Mouse (Mus musculus): ENCODE results near the gene 9130213A22Rik.
A peak's percentile ranks its signal among the peaks of the same experiment; 100 is the strongest.

The 9130213A22Rik gene

DNA sequence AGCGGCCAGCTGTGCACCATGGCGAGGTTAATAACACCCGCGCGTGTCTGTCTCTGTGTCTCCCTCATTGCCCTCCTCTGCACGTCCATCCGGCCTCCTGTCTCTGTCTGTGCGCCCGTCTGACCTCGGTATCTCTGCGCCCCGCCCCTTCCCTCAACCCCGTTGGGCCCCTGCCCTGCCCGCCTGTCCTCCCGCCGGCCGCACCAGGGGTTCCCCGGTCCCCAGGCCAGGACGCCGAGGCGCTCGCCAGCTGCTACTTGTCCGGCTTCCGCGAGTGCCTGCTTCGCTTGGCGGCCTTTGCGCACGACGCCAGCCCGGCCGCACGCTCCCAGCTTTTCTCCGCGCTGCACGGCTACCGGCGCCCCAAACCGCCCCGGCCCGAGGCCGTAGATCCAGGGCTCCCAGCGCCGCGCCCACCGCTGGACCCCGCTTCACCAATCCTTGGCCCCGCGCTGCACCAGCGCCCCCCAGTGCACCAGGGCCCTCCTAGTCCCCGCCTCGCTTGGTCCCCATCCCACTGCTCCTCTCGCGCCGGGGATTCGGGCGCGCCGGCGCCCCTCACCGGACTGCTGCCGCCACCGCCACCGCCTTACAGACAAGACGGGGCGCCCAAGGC is at the start of gene 9130213A22Rik:
9130213A22Rik (minus strand) TSS at position 254 of the 616 bp plus-strand sequence.
- DNase-seq (ENCODE audit: low spot score) = peak; percentile 85

DNA sequence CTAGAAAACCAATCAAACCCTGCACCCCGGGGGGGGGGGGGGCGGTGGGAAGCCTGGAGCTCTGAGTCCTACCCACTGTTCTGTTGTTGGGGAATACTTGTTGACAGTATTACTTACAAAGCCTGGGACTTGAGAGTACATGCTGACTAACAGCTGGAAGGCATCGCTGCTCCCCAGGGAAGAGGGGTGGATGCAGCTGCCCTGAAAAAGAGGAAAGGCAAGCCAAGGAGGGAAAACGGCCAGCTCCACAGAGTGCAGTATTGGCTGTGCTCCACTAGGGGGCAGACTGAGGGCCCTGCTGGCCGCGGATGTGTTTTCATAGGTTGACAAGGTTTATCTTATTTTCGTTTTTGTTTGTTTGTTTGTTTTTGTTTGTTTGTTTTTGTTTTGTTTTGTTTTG is 49.2 kb upstream of the 9130213A22Rik start:
- DNase-seq (ENCODE audit: low spot score) = peak; percentile 28

DNA sequence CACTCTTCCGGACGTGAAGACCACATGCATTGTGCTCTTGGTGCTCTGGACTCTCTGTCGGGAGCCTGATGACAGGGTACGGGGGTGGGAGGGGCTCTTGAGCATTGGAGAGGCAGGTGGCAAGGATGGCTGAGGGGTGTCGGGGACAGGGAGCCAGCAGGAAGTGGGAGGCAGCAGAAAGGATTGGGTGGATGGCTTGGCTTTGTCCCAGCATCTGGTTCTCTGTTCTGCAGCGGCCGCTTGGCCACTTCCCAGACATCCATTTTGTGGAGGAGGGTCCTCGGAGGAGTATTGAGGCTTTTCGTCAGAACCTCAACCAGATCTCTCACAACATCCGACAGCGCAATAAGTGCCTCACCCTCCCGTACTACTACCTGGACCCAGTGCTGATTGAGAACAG is 46.9 kb upstream of the 9130213A22Rik start:
- no peak for DNase-seq (ENCODE audit: low spot score)

DNA sequence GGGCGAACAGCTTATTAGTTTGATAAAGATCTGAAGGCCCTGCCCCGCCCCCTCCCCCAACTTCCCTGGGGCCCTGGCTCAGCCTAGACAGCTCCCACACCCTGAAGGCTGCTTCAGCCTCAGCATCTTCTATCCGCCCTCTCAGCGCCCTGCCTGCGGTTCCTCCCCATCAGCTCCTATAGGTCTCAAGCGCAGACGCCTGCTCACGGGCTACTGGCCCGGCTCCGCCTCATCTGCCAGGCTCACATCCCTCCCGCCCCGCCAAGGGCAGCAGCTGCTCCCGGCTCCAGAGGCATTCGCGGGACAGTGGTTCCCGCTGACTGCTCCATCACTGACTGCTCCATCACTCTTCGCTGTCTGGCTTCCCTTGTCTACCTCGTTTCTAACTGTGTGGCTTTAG is 34.4 kb upstream of the 9130213A22Rik start, which contains the start of gene Alox12b:
Alox12b (plus strand) TSS at position 190 of the 400 bp plus-strand sequence.
- peak; percentile 55 for DNase-seq (ENCODE audit: low spot score)

DNA sequence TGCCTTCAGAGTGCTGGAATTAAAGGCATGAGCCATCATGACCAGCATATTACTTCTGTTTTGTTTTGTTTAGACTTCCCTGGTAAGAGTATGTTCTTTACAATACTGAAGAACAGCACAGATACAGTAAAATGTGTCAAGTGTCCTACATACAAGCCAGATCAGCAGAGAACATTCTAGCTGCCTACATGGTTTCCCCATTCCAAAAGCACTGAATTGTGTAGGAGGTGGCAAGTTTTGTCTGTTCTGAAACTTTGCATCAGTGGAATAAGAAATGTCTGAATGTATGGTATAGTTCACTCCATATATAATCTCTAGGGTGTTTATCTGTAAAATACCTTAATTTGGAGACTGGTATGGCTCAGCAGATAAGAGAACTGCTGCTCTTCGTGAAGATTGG is 33.0 kb upstream of the 9130213A22Rik start:
- no peak for DNase-seq (ENCODE audit: low spot score)

DNA sequence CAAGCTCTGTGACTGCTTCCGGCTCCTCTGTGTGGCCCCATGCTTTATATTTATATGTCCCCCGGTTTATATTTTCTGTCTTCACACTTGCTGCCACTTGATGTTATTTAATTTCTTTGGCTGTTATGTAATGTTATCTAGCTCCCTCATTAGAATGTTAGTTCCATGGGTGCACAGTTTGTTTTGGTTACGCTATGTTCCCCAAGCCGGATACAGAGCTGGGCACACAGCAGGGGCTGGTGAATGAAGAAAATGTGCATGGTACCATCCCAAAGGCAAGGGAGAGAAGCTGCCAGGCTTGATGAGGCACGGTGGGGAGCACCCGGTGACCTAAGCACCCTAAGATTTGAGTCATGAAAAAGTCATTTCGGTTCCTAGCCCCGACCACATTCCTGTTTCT is 31.4 kb upstream of the 9130213A22Rik start:
- no peak for DNase-seq (ENCODE audit: low spot score)

DNA sequence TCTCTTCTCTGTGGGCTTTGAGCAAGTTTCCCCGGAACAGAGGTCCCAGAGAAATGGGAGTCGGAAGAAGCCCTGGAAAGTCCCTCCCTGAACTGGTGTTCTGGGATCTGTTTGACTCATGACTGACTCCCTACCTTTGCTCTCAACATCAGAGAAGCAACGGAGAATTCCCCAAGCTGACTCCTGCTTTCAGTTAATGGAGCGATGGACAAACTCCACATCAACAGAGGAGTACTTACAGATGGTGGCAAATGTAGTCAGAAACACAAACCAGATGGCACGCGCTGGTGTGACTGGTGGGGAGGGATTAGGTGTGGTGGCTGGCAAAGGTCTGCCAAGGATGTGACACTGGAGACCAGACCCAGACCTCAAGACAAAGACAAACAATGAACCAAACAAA is 28.6 kb upstream of the 9130213A22Rik start:
- DNase-seq (ENCODE audit: low spot score) = peak; percentile 54

DNA sequence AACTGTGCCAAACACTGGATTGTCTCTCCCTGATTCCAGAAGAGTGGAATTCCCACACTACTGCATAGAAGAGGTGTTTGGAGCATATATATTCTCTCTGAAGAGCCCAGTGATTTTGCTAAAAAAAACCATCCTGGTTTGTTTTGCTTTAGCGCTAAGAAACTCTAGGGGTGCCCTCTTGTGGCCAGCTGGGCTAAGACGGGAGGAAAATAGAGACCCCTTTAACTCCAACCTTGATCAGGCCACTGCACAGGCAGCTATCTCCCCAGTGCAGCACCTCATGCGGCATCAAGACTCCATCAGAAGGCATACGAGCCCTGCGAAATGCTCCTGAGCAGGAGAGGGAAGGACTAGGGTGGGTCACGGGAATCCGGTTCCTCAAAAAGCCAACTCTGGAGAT is 28.1 kb upstream of the 9130213A22Rik start:
- peak; percentile 67 for DNase-seq (ENCODE audit: low spot score)

DNA sequence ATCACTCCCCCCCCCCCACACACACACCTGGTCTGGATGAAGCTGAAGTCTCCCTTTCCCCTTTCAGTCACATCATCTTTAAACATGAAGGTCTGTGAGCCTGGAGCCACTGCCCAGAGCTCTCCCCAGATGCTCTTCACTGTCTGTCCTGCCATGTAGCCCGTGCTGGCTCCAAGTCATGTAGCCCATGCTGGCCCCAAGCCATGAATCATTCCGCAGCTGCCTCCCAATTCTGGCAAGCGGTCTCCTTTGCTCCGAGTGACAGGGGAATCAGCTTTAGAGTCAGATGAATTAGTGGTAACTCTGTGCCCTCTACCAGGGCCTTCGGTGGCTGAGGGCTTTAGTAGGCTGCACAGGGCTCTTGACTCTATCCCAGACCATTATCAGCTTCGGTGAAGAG is 27.3 kb upstream of the 9130213A22Rik start:
- DNase-seq (ENCODE audit: low spot score) = no peak

DNA sequence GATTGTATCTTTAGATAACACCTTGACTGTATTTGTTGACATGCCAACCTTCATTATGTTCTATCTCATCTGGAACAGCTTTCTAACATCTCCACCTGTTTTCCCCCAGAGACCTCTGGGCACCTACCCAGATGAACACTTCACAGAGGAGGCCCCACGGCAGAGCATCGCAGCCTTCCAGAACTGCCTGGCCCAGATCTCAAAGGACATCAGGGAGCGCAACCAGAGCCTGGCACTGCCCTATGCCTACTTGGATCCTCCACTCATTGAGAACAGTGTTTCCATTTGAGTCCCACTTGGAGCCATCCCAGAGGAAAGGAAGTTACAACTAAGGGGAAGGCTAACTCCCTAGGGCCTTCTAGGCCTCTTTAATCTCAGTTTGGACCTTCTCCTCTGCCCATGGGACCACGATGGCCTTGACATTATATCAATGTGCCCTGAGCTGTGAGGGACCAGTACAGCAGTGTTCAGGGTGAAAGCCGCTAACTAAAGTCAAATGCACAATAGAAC is 26.1 kb upstream of the 9130213A22Rik start:
- no peak for DNase-seq (ENCODE audit: low spot score)

DNA sequence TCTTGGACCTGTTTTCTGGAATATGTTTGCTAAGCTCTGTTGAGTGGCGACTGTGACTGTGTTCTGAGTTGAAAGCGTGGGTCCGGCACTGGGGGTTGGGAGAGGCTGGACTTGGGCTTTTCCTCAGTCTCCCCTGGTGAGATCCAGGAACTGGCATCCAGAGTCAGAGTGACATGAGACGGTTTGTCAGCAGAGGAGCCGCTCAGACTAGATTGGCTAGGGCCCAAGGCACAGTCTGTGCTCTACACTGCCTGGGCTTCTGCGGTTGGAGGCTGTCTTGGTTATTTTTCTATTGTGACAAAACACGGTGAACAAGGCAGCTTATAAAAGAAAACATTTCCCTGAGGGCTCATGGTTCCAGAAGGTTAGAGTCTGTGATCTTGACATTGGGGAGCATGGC is 25.2 kb upstream of the 9130213A22Rik start:
- no peak for DNase-seq (ENCODE audit: low spot score)

DNA sequence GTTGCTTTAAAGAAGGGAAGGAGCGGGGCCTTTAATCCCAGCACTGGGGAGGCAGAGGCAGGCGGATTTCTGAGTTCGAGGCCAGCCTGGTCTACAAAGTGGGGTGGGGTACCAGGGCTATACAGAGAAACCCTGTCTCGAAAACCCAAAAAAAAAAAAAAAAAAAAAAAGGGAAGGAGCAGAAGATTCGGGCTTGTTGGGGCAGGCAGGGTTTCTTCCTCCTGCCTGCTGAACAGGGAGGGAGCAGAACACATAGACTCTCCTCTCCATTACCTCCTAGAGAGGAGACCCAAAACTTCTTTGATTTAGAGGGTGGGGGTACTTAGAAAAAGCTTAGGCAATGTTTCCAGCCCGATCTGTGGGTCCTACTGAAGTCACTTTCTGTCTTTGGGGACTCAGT is 13.0 kb upstream of the 9130213A22Rik start:
- no peak for DNase-seq (ENCODE audit: low spot score)

DNA sequence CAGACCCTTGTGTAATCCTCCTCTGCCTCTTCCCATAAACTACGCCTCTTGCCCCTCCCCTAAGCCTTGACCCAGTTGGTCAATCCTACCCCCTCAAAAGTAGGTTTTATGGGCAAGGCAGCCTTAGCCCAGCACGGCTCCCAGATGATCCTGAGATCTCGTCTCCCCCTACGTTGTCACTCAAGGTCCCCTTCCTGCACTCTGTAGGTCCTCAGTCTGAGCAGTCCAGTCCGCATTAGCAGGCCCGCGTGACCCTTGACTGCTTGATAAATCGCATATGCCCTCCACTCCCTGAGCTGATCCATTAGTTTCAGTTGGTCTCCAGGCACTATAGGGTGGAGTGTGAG is 12.2 kb upstream of the 9130213A22Rik start:
- no peak for DNase-seq (ENCODE audit: low spot score)

DNA sequence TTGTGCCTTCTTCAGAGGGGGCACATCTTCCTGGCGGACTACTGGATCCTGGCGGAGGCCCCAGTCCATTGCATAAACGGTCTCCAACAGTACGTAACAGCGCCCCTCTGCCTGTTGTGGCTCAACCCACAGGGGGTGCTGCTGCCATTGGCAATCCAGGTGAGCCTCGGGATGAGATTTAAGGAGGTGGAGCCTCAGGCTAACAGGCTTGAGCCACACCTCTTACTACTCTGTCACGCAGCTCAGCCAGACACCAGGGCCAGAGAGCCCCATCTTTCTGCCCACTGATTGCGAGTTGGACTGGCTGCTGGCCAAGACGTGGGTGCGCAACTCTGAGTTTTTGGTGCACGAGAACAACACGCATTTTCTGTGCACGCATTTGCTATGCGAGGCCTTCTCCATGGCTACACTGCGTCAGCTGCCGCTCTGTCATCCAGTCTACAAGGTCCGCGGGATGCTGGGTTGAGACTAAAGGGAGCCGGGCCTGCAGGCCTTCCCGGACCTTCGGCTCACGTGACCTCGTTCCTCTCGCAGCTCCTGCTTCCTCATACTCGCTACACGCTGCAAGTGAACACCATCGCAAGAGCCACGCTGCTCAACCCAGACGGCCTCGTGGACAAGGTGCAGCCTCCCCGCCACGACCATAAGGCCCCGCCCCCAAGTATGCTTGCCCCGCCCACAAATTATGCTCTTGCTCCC is 11.7 kb upstream of the 9130213A22Rik start:
- peak; percentile 48 for DNase-seq (ENCODE audit: low spot score)

DNA sequence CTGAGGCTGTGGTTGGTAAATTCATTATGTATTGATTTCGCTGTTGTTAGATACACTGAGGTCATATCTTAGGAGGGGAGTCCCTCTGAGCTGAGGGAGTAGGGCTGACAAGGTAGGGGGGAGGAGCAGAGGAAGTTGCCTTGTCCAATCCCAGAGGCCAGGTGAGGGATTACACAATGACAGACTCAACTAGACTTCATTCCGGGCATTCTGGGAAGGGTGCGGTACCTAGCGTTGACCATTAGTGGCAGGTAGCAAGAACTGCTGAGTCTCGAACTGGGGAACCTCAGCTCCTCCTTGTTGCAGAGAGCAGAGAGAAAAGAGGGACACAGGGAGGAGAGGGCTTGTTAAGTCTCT is 11.2 kb upstream of the 9130213A22Rik start:
- no peak for DNase-seq (ENCODE audit: low spot score)

DNA sequence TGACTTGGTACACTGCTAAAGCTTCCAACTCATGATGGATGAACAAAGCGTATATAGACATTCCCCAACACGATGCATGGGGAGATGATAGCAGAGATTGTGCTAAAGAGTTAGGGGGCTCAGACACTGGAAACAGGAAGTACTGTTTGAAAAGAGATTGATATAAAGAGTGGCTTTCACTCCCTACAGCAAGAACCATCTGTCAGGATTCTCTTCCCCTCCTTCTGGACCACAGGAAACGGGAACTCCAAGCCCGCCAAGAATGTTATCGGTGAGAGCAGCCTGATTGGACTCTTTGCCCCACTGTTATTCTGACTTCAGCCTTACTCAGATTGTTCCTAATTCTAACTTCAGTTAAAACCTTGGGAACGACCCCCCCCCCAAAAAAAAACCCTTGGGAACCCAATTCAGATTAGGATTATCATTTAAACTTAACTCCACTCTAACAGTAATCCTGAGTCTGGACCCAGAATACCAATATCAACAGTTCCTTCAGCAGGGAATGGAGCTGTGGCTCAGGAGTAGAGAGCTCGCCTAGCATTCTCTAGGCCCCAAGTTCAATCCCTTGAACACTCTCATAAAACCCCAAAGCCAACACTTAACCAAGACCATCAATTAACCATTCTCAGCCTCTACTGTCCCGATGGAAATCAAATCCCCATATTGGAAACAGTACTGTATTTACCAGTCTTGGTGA is 6.2 kb upstream of the 9130213A22Rik start:
- no peak for DNase-seq (ENCODE audit: low spot score)

DNA sequence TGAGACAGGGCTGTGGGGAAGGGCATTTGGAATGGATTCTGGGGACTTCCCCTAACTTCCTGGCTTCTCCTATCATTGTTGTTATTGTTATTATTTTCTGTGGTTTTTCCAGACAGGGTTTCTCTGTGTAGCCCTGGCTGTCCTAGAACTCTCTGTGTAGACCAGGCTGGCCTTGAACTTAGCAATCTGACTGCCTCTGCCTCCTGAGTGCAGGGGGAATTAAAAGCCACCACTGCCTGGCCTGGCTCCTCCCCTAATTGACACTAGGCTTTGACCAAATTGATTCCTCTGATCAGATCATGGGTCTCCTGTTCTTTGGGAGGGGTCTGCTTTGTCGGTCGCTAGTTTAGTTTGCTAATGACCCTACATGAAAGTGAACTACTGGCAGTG is 4.3 kb upstream of the 9130213A22Rik start:
- DNase-seq (ENCODE audit: low spot score) = no peak

DNA sequence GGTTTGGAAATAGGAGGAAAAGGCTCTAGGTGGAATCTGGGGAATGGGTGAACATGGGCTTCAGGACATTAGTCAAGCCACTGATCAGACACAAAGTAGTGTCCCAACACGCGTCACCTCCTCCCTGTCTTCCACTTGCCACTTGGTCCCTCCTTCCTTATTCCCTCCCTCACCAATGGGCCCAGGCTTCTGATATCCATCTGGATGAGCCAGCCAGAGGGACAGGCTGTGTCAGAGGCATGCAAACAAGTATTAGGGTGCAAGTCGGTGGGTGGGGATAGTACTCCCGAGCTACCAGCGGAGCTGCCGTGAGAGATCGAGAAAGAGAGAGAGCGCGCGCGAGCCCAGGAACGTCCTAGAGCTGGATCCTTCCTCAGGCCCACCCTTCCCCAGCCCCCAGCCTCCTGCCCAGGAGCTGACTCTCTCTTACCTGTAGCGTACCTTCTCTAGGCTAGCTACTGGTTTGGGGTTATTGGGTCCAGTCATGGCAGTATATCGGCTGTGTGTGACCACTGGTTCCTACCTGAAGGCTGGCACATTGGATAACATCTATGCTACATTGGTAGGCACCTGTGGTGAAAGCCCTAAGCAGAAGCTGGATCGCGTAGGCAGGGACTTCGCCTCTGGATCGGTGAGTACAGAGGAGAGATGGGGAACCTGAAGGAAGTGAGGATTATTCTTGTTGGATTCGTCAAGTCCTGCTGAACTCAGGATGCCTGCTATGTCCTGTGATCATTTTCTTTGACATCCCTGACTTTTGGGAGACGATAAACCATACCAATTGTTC is 3.7 kb upstream of the 9130213A22Rik start:
- no peak for DNase-seq (ENCODE audit: low spot score)

DNA sequence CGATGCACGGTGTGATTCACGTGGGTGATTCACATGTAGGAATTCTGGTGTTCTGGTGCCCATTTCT is 3.3 kb upstream of the 9130213A22Rik start, which contains the start of gene Aloxe3:
Aloxe3 (plus strand) TSS at position 45 of the 67 bp plus-strand sequence.
- no peak for DNase-seq (ENCODE audit: low spot score)

DNA sequence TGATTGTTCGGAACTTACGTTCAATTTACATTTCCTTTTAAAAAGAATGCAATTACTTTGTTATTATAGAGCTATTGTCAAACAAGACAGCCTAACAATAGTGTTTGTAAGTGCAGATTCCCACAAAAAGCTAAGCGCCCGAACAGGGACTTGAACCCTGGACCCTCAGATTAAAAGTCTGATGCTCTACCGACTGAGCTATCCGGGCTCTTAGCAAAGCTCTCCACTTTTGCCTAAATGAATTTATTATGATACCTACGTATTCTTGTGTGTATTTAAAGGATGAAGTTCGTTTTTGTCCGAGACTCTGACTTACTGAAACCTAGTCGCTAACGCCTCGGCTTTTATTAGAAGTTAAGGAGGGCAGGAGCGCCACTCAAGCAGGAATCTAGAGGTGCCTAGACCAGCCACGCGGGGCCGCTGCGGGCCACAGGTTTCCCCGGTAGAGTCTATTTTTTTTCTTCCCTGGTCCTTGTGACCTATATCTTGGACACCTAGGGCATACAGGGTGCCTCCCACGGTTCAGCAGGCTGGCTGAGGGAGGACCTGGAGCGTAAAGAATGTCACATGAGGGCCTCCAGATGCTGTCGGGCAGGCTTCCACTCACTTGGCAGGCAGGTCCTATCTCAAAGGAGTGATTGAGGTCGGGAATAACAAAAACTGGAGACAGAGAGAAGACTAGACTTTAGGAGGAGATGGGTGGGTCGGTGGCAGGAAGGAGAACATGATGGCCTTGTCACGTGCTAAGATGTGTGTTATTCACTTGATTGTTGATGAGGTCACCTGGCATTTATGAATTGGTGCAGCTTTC is 2.9 kb upstream of the 9130213A22Rik start:
- DNase-seq (ENCODE audit: low spot score) = peak; percentile 96

DNA sequence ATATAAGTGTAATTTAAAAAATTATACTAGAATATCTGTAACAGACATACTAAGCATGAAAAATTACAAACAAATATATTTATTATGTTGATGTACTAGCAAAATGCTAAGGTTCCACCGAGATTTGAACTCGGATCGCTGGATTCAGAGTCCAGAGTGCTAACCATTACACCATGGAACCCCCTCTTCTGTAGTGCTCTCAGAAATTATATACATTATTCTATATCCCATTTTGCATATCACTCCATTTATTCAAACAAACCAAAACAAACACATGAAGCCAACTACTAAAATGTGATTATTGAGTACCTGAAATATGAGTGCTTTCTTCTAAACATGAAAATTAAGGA is 2.1 kb upstream of the 9130213A22Rik start:
- peak; percentile 91 for DNase-seq (ENCODE audit: low spot score)

Measured in MN1 (cell line).